Mouse (Mus musculus) heart, postnatal 10 days (tissue): ENCODE results near the gene Asl. TPM values are rescaled to one million over a fixed set of nuclear protein-coding genes. Genes with fewer than 3 reads are reported as not detected.
"Not testable (repeated sequence)": the region's sequence is repeated elsewhere in the genome, so short reads cannot be mapped to it uniquely, and the experiment has no call there.

Experiments used
- DNase-seq, 2 experiments: peaks; one replicate each; pipeline ENCODE4 v3.0.0; 2021
- intact Hi-C: fragments of 180-260 bp; cut with DNase I; formaldehyde crosslinking; loops from one replicate; pipeline ENCODE4 v1.15.1; 2025
- total RNA-seq, 2 experiments: library from RNA; stranded (reverse); gene quantifications; 2 replicates each; pipeline ENCODE4 v1.2.3; 2021

Asl gene
- total RNA-seq, 2 experiments from 2014 or later, result 9.6 to 10.0 TPM

GRCm38 (mm10) chr5:130047013-130047412 is 18.0 kb upstream of the Asl start:
- DNase-seq, result no peak

GRCm38 (mm10) chr5:130046589-130046988 is 17.5 kb upstream of the Asl start:
- DNase-seq, result peak; percentile 50 to 54
- intact Hi-C loops, result no loop called here

More at GRCm38 (mm10) chr5:130047013-130047412, 18.0 kb upstream of the Asl start:
- intact Hi-C loops, result no loop called here

GRCm38 (mm10) chr5:130046100-130046499 is 17.1 kb upstream of the Asl start:
- DNase-seq, result no peak
- intact Hi-C loops, result no loop called here

DNA sequence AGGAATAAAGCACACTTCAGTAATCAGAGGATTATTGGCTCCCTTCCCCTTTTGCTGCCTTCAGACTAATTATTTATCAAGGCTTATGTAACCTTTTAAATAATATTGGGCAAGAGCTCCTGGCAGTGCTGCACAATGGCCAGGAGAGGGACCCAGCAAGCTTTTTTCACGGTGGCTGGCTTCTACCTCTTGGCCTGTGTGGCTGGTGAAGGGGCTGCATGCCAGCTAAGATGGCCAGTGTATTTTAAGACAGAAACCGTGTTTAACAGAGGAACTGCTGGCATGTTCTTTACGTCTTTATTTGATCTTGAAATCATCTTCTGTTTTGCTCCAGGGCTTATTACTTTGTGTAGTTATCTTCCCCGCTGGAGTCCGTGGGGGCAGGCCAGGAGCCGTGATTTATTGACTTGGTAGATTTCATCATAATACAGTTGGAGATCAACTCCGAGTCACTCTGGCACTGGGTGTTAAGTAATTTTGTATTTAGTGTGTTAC is 15.2 kb upstream of the Asl start:
- DNase-seq, result peak; percentile 63 to 73
- intact Hi-C loops, result loop anchor here (1.0 kb wide), 1 partner anchor 95 kb away; no protein-coding TSS in a partner anchor

GRCm38 (mm10) chr5:130043741-130044140 is 14.7 kb upstream of the Asl start:
- intact Hi-C loops, result loop anchor here (1.0 kb wide), 1 partner anchor 96 kb away; no protein-coding TSS in a partner anchor
- DNase-seq, result no peak

GRCm38 (mm10) chr5:130041262-130041661 is 12.2 kb upstream of the Asl start:
- DNase-seq, result no peak
- intact Hi-C loops, result no loop called here

GRCm38 (mm10) chr5:130040797-130041196 is 11.8 kb upstream of the Asl start:
- no peak for DNase-seq
- intact Hi-C loops, result no loop called here

GRCm38 (mm10) chr5:130037752-130038455 is 8.9 kb upstream of the Asl start:
- DNase-seq, result peak; percentile 82 to 86
- intact Hi-C loops, result loop anchor here (1.0 kb wide), 1 partner anchor 39 kb away; no protein-coding TSS in a partner anchor

DNA sequence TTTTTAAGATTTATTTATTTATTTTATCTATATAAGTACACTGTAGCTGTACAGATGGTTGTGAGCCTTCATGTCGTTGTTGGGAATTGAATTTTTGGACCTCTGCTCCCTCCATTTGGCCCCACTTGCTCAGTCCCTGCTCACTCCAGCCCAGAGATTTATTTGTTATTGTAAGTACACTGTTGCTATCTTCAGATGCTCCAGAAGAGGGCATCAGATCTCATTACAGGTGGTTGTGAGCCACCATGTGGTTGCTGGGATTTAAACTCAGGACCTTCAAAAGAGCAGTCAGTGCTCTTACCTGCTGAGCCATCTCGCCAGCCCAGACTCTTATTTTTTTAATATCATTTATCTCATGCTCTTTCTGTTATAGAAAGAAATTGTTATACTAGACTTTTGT is 7.3 kb upstream of the Asl start:
- intact Hi-C loops, result not testable (repeated sequence)

GRCm38 (mm10) chr5:130033869-130034268 is 4.8 kb upstream of the Asl start:
- DNase-seq, result no peak
- intact Hi-C loops, result no loop called here

More for the DNA sequence above, 7.3 kb upstream of the Asl start:
- DNase-seq, result not testable (repeated sequence)

- intact Hi-C loops, result no loop called here
- DNase-seq, result no peak
These were observed 2.7 kb upstream of the Asl start for GRCm38 (mm10) chr5:130031410-130032390.

DNA sequence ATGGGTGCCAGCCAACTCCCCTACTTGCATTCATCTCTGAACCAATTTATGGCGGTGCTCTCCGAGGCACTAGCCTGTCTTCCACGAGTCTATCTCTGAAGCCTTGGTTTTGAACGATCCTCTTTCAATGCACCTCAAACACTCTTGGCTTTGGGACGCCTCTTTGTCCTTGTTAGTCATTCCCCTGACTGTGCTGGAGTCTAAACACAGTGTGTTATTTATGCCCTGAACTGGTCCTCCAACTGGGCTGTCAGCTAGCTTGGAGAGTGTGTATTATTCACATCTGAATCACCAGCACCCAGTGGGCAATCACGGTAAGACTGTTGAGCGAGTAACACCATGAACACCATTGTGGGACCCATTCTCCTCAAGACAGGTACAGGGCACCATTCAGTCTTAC is 1.4 kb downstream of the Asl start:
- DNase-seq, result no peak
- intact Hi-C loops, result no loop called here

DNA sequence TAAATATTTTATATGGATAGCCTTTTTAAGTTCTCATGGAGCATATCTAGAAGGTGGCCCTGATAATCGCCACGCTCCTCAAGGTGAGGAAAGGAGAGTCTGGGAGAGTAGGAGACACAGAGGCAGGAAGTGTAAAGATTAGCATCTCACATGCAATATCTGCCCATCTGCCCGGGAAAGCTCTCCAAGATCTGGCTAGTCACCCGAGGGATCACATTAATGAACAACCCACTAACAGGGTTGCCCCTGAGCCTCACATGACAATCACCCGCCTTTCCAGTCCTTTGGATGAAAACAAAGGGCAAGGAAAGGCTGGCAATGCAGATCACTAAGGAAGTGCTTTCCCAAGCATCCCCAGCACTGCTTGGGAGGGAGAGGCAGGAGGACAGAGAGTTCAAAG is 1.9 kb downstream of the Asl start:
- no peak for DNase-seq
- intact Hi-C loops, result no loop called here

DNA sequence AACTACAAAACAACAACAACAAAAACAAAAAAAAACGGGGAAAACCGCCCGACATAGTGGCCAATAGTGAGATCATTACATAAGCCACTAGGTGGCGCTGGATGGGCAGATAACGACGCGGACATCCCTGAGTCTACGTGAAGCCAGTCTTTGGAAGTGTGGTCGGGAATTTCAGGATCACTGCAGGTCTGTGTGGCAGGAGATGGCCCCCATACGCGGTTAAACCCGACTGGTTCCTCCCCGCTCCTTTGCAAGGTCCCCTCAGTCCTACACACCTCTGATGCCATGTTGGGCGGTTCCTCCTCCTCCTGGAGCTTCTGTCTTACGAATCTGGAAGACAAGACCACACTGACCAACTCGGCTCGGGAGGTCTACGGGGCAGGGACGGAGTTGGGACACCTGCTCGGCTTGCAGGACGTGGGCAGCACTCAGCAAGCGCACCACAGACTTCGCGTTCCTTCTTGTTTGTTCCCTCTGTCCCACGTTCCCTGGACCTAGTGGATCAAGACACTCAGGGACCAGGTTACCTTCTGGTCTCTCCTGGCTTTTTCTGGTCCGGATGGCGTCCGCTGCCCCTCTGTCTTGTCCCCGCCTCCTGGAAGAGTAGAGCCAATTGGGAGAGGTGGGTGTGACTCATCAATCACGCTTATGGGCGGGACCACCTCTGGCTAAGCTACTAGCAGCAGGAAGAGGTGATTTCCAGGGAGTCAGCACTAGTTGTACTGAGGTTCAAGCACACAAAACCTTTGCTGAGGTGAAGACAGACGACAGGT is 5.1 kb downstream of the Asl start:
- intact Hi-C loops, result loop anchor here (1.0 to 5.0 kb wide), 3 partner anchors 115 to 198 kb away; no protein-coding TSS in a partner anchor
- peak; percentile 90 to 91 for DNase-seq

- intact Hi-C loops, result loop anchor here (1.0 to 5.0 kb wide), 3 partner anchors 116 to 199 kb away; no protein-coding TSS in a partner anchor
- no peak for DNase-seq
These were observed 5.8 kb downstream of the Asl start for GRCm38 (mm10) chr5:130023067-130023766.

- no peak for DNase-seq
- intact Hi-C loops, result loop anchor here (5.0 kb wide), 1 partner anchor 200 kb away; no protein-coding TSS in a partner anchor
These were observed 6.7 kb downstream of the Asl start for GRCm38 (mm10) chr5:130022366-130022765.

DNA sequence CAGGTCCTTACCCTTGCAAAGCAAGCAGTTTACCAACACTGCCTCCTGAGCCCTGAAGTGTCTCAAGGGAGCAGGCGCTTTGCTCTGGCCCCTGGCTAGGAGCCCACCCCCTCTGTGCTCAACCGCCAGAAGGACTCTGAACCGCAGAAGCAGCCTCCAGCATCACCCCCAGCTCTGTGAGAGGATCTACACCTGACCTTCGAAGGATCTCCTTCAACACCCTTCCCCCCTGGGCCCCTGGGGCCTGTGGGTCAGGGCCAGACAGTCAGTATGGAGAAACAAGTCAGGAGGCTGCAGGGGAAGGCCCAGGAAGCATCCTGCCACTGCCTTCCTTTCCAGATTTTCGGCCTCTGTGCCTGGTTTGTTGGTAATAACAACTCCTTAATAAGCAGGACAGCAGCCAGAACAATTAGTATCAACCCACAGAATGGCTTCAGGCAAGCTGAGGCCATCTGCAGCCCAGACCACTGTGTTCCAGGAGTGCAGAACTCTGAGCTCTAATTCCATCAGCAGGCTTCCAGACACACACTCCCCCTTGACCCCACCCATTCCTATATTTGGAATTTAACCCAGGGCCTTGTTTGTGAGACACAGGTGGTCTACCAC is 7.6 kb downstream of the Asl start:
- intact Hi-C loops, result loop anchor here (5.0 kb wide), 1 partner anchor 201 kb away; no protein-coding TSS in a partner anchor
- DNase-seq, result no peak

DNA sequence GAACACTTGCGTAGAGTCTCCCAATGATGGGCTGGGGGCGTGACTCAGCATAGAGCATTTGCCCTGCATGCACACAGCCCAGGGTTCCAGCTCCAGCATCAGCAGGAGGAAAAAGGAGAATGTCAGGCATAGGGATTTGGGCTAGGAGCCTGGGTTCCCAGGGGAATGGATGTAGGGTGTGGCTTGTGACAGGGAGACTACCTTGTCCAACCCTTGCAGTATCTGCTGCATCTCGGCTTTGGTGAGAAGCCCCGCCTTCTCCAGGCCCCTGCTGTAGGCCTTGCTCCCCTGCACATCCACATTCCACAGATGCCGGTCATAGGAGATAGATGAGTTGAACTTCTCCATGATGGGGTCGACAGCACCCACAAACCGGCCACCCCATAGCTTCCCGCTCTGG is 9.6 kb downstream of the Asl start:
- DNase-seq, result no peak
- intact Hi-C loops, result no loop called here

GRCm38 (mm10) chr5:130015104-130015503 is 13.9 kb downstream of the Asl start:
- intact Hi-C loops, result no loop called here
- no peak for DNase-seq
